Mouse (Mus musculus) forebrain, embryonic 10.5 days (tissue): ENCODE data around the gene Dlst. TPM values are rescaled to one million over a fixed set of nuclear protein-coding genes. Genes with fewer than 3 reads are reported as not detected.
A peak's percentile ranks its signal among the peaks of the same experiment; 100 is the strongest.

Experiments
- DNase-seq: peaks from one replicate; pipeline ENCODE4 v3.0.0-alpha.2; 2017; ENCODE audit warnings: low spot score; ENCODE audit errors: extremely low spot score
- H3K27ac ChIP-seq: fragments of 300-500 bp; sonication (generic); 2 replicates; pipeline ENCODE4 v1.5.1; 2016; ENCODE audit warnings: mild to moderate bottlenecking
- H3K27me3 ChIP-seq: fragments of 300-500 bp; sonication (generic); 2 replicates; pipeline ENCODE4 v1.6.1; 2016; ENCODE audit warnings: mild to moderate bottlenecking; ENCODE audit not compliant: poor library complexity, severe bottlenecking
- H3K36me3 ChIP-seq: fragments of 300-500 bp; sonication (generic); replicated peaks from 2 replicates; pipeline ENCODE4 v1.6.1; 2016; ENCODE audit warnings: mild to moderate bottlenecking, moderate library complexity
- H3K4me1 ChIP-seq: fragments of 300-500 bp; sonication (generic); 2 replicates; pipeline ENCODE4 v1.6.1; 2016
- H3K4me3 ChIP-seq: fragments of 300-500 bp; sonication (generic); 2 replicates; pipeline ENCODE4 v1.5.1; 2016; ENCODE audit warnings: mild to moderate bottlenecking, moderate library complexity
- H3K9me3 ChIP-seq: fragments of 300-500 bp; sonication (generic); 2 replicates; pipeline ENCODE4 v1.6.1; 2016; ENCODE audit warnings: mild to moderate bottlenecking, moderate library complexity
- WGBS: fragments of 180-500 bp; shearing (Covaris S2); methylation state at CpG from one replicate; pipeline ENCODE4 v1.1.7; 2016; 5-methylcytosine and 5-hydroxymethylcytosine counted together
- polyA plus RNA-seq: library from polyadenylated mRNA; unstranded; fragments of >200 nt; fragmentation: Nextera tagmentation; extraction: Ambion mirVana; gene quantifications from 2 replicates; pipeline ENCODE4 v1.2.1, GENCODE M21; 2016

Dlst gene
- polyA plus RNA-seq, 1 experiment from 2014 or later = 122 TPM

- no peaks in the 10 kb centered on the region for H3K36me3 ChIP-seq
- no peak overlapping the region for H3K27ac ChIP-seq
- peaks cover 10% of the 10 kb centered on the region for H3K4me1 ChIP-seq
- H3K27me3 ChIP-seq = peaks cover 18% of the 10 kb centered on the region
- H3K9me3 ChIP-seq = no peaks in the 10 kb centered on the region
- WGBS = 91% methylated on average over 9 of the region's 9 CpGs
- H3K4me3 ChIP-seq = no peak overlapping the region
- no peak for DNase-seq
Measured at GRCm38 (mm10) chr12:85166631-85167030, 56.0 kb downstream of the Dlst start.

- peaks cover 15% of the 10 kb centered on the region for H3K4me1 ChIP-seq
- H3K4me3 ChIP-seq = peak overlapping the region; percentile 38
- DNase-seq = peak; percentile 80
- no peak overlapping the region; the same call in 1 of the 2 replicates for H3K27ac ChIP-seq
- no peaks in the 10 kb centered on the region for H3K36me3 ChIP-seq
- no peaks in the 10 kb centered on the region for H3K9me3 ChIP-seq
- H3K27me3 ChIP-seq = peaks cover 24% of the 10 kb centered on the region
- 25% methylated on average over 27 of the region's 27 CpGs for WGBS
Measured at GRCm38 (mm10) chr12:85169117-85169858, 58.7 kb downstream of the Dlst start.

- DNase-seq = no peak
- WGBS = 47% methylated on average over 3 of the region's 3 CpGs
- peaks cover 30% of the 10 kb centered on the region for H3K27me3 ChIP-seq
- H3K4me1 ChIP-seq = peaks cover 17% of the 10 kb centered on the region
- no peak overlapping the region for H3K27ac ChIP-seq
- no peaks in the 10 kb centered on the region for H3K9me3 ChIP-seq
- no peaks in the 10 kb centered on the region for H3K36me3 ChIP-seq
- peak overlapping the region; percentile 38; the same call in 1 of the 2 replicates for H3K4me3 ChIP-seq
Measured at GRCm38 (mm10) chr12:85169877-85170276, 59.2 kb downstream of the Dlst start.

GRCm38 (mm10) chr12:85170284-85170947 is 59.8 kb downstream of the Dlst start:
- peaks cover 23% of the 10 kb centered on the region for H3K4me1 ChIP-seq
- no peak overlapping the region for H3K27ac ChIP-seq
- H3K4me3 ChIP-seq = no peak overlapping the region
- H3K9me3 ChIP-seq = no peaks in the 10 kb centered on the region
- H3K36me3 ChIP-seq = no peaks in the 10 kb centered on the region
- WGBS = 85% methylated on average over 11 of the region's 11 CpGs
- no peak for DNase-seq
- H3K27me3 ChIP-seq = peaks cover 35% of the 10 kb centered on the region

- peaks cover 28% of the 10 kb centered on the region for H3K4me1 ChIP-seq
- H3K9me3 ChIP-seq = no peaks in the 10 kb centered on the region
- DNase-seq = no peak
- no peak overlapping the region for H3K4me3 ChIP-seq
- WGBS = 86% methylated on average over 3 of the region's 3 CpGs
- no peaks in the 10 kb centered on the region for H3K36me3 ChIP-seq
- H3K27me3 ChIP-seq = peaks cover 40% of the 10 kb centered on the region
- H3K27ac ChIP-seq = no peak overlapping the region
Measured at GRCm38 (mm10) chr12:85170948-85171307, 60.3 kb downstream of the Dlst start.

GRCm38 (mm10) chr12:85174016-85174415 is 63.4 kb downstream of the Dlst start:
- H3K4me3 ChIP-seq = no peak overlapping the region
- WGBS = 82% methylated on average over 7 of the region's 7 CpGs
- H3K36me3 ChIP-seq = no peaks in the 10 kb centered on the region
- peaks cover 53% of the 10 kb centered on the region for H3K4me1 ChIP-seq
- no peak for DNase-seq
- peaks cover 66% of the 10 kb centered on the region for H3K27me3 ChIP-seq
- H3K9me3 ChIP-seq = no peaks in the 10 kb centered on the region
- no peak overlapping the region for H3K27ac ChIP-seq

- peaks cover 74% of the 10 kb centered on the region for H3K27me3 ChIP-seq
- no peaks in the 10 kb centered on the region for H3K36me3 ChIP-seq
- H3K4me3 ChIP-seq = peak overlapping the region; percentile 49; the same call in 1 of the 2 replicates
- DNase-seq = no peak
- 44% methylated on average over 16 of the region's 16 CpGs for WGBS
- peak overlapping the region; percentile 63 for H3K27ac ChIP-seq
- H3K4me1 ChIP-seq = peaks cover 43% of the 10 kb centered on the region
- no peaks in the 10 kb centered on the region for H3K9me3 ChIP-seq
Measured at GRCm38 (mm10) chr12:85175087-85175675, 64.5 kb downstream of the Dlst start.

GRCm38 (mm10) chr12:85175926-85176845 is 65.6 kb downstream of the Dlst start:
- peak; percentile 35 for DNase-seq
- no peaks in the 10 kb centered on the region for H3K36me3 ChIP-seq
- H3K9me3 ChIP-seq = no peaks in the 10 kb centered on the region
- peak overlapping the region; percentile 63 for H3K27ac ChIP-seq
- H3K27me3 ChIP-seq = peaks cover 74% of the 10 kb centered on the region
- H3K4me3 ChIP-seq = peak overlapping the region; percentile 49
- peaks cover 43% of the 10 kb centered on the region for H3K4me1 ChIP-seq
- WGBS = 11% methylated on average over 11 of the region's 11 CpGs

- Histone ChIP-seq H3K4me1 (peaks cover 50% of the 10 kb centered on the region), H3K27me3 (peaks cover 82% of the 10 kb centered on the region)
Measured at GRCm38 (mm10) chr12:85176846-85177523, 66.4 kb downstream of the Dlst start.

GRCm38 (mm10) chr12:85177740-85178239 is 67.2 kb downstream of the Dlst start, which contains the start of gene Pgf:
Gene Pgf (minus strand): TSS chr12:85177790.
- no peak for DNase-seq
- peaks cover 90% of the 10 kb centered on the region for H3K27me3 ChIP-seq
- H3K27ac ChIP-seq = peak within 1 kb of the TSS; percentile 63
- H3K4me1 ChIP-seq = peaks cover 58% of the 10 kb centered on the region
- H3K4me3 ChIP-seq = peak within 1 kb of the TSS; percentile 49
- H3K36me3 ChIP-seq = no peaks in the 10 kb centered on the region
- H3K9me3 ChIP-seq = no peaks in the 10 kb centered on the region
- 76% methylated on average over 10 of the region's 10 CpGs for WGBS

More at GRCm38 (mm10) chr12:85176846-85177523, 66.4 kb downstream of the Dlst start:
- H3K9me3 ChIP-seq = no peaks in the 10 kb centered on the region
- peak overlapping the region; percentile 49 for H3K4me3 ChIP-seq
- peak overlapping the region; percentile 60 for H3K27ac ChIP-seq
- H3K36me3 ChIP-seq = no peaks in the 10 kb centered on the region
- 3% methylated on average over 32 of the region's 32 CpGs for WGBS
- DNase-seq = peak; percentile 37

- Histone ChIP-seq H3K4me1 (peaks cover 62% of the 10 kb centered on the region), H3K4me3 (no peak overlapping the region), H3K36me3 (no peaks in the 10 kb centered on the region), H3K27ac (no peak overlapping the region), H3K27me3 (peaks cover 95% of the 10 kb centered on the region), H3K9me3 (no peaks in the 10 kb centered on the region)
- DNase-seq = no peak
- WGBS = 70% methylated on average over 2 of the region's 2 CpGs
Measured at GRCm38 (mm10) chr12:85178294-85178693, 67.7 kb downstream of the Dlst start.
